Mouse (Mus musculus): Measurements from ENCODE around the gene 1700020A23Rik. TPM values are rescaled to one million over a fixed set of nuclear protein-coding genes. Genes with fewer than 3 reads are reported as not detected.

Gene 1700020A23Rik
- total RNA-seq, 2 experiments from 2014 or later, result not detected

- peak; percentile 83 to 92 for DNase-seq
Observed at GRCm38 (mm10) chr2:130411558-130412495, 6.8 kb downstream of the 1700020A23Rik start.

- DNase-seq, result no peak
Observed at GRCm38 (mm10) chr2:130412775-130413174, 7.7 kb downstream of the 1700020A23Rik start.

GRCm38 (mm10) chr2:130414094-130414856 lies 9.2 kb downstream of the 1700020A23Rik start:
- DNase-seq, result no peak

DNA sequence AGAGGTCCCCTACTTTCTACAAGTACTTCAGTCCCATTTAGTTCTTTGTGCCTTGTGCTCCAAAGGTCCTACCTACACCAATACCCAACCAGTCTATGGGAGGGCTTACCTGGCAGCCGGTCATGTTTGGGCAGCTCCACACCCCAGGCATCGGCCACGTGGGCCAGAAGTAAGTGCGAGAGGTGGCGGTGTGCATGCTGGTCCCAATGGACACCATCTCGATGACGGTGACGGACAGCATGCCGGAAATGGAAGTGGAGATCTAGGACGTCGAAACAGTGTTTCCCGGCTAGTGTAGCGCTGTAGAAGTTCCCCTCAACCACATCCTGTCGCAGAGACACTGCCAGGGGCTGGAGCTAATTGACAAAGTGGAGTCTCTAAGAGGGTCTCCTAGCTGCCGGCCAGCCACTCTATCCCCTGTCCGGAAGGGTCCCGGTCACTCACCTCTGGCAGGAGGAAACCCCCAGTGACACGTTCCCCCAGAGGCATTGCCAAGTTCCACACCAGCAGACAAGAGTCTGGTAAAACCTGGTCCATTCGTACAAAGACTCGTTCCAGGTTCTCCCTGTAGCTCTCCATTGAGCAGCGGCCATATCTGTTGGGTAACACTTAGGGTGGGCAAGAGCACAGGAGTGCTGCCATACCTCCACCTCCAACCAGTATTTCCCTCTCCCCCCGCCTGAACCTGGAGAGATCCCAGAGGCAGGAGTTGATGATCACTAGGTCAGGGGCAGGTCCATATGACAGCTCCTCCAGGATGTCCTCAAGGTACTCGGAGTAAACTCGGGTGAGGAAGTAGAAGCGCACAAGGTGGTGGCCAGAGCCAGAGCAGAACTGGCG lies 16.9 kb downstream of the 1700020A23Rik start:
- no peak for DNase-seq

DNA sequence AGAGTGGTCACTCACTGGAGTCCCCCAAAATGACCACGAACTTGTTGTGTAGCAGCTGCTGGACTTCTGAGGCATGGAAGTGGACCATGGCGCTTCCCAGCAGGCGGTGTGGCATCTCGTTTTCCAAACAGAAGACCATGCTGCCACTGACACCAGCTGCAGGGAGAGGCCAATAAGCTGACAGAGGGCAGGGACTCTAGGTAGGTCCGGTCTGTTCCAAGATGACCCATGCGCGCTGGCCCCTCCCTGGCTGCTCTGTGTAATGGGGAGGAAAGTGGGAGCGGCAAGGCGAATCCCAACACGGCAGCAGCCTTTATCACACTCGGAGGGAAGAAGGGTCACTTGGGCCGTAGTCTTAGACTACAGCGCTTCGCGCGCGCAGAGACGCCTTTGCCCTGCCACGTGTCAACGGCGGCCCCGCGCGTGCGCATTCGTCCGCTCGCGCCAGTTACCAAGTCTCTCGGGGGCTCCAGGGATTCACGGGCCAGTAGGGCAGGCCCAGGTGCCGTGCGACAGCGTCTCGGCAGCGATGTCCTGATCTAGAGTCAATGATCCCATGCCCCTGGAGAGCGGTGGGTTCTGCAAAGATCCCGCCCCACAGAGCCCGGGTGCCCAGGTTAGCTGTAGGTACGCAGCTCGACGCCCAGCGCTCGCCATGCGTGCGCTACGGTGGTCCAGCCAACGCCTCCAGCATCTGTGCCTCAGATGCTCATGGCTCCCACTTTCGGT lies 18.5 kb downstream of the 1700020A23Rik start:
- peak; percentile 81 to 82 for DNase-seq

- DNase-seq, result peak; percentile 95 to 96
Observed at GRCm38 (mm10) chr2:130424126-130424853, 19.2 kb downstream of the 1700020A23Rik start, which contains the start of the genes Vps16 and Pced1a. Gene Vps16 (plus strand): TSS chr2:130424339. Gene Pced1a (minus strand): TSS chr2:130424701.

- peak in 1 of 2 experiments; percentile 24 for DNase-seq
Observed at GRCm38 (mm10) chr2:130425112-130425511, 20.1 kb downstream of the 1700020A23Rik start.

DNA sequence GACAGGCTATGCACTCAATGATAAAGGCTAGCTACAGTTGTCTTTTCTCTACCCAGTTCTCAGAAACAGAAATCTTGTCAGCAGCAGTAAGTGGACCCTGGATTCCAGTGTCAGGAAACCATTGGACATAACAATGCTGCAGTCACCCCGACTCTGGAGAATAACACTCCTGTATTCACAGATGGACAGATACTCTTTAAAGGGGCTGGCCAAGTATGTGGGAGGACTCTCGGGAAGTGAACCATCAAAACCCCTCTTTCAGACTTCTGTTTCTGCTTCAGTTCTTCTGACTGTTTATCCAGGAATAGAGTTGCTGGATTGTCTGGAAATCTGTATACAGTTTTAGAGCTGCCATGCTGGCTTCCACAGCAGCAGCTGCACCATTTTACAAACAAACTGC lies 24.8 kb downstream of the 1700020A23Rik start:
- no peak for DNase-seq

DNA sequence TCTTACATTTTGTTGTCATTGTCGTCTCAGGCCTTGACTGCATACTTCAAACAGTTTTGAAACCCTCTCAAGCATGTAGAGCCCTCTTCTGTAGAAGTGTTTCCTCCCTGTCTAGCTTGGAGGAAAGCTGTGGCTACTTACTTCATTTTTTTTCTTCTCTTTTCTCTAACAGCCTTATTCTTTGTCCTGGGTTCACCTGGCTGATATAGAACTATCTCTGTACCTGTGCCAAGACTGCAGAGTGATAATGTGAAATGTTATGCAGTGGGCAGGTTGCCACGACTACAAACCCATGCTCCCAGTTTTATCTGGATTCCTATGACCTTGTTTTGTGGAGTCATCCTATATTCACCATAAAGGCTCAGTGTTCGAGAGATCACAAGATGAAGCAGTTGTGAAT lies 25.4 kb downstream of the 1700020A23Rik start:
- DNase-seq, result no peak

DNA sequence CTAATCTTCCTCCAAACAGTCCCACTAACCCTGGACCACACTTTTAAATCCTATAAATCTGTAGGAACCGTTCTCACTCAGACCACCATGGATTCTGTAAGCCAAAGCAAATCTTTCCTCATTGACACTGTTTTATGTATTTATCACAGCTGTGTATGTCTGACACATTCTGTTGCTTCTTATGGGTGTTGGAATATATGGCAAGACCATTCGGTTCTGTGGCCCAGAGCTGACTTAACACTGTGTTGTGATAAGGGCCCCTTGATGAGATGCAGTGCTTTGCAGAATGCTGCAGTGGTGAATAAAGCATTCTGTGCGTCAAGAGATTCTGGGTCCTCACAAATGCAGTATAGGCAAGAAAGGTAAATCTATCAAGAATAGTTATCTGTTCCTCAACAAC lies 27.1 kb downstream of the 1700020A23Rik start:
- no peak for DNase-seq

- peak; percentile 36 to 75 for DNase-seq
Observed at GRCm38 (mm10) chr2:130433152-130433551, 28.1 kb downstream of the 1700020A23Rik start.

DNA sequence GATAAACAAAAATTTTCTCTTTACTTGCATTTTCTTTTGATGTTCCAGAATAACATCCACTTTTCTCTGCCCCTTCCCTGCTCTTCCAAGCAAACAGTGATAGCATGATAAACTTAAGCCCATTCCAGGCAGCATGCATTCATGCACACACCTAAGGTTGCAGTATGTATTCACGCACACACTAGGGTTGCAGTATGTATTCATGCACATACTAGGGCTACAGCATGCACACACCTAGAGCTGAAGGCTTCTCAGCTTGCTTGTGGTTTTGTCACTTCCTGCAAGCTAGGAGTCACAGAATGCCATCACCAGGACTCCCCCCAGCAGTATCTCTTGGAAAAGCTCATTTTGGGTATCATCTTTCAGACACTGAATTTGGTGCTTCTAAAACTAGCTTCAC lies 31.7 kb downstream of the 1700020A23Rik start:
- no peak for DNase-seq

DNA sequence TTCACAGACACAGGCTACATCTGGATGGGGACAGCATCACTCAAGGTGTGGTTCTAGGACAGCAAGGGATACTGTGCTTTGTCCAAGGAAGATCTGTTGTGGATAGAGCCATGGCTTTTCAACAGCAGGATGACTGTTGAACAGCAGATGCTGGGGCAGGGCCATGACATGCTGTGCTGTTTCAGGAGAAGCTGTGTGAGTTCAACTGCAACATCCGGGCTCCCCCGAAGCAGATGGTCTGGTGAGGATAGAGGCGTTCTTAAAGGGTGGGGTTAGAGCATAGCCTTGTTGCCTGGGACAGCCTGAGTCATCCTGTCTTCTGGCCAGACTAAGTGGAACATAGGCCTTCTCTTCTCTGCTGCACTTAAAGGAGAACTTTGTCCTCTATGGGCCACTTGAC lies 33.8 kb downstream of the 1700020A23Rik start:
- DNase-seq, result peak in 1 of 2 experiments; percentile 14

- no peak for DNase-seq
Observed at GRCm38 (mm10) chr2:130439840-130440480, 34.9 kb downstream of the 1700020A23Rik start.

- DNase-seq, result no peak
Observed at GRCm38 (mm10) chr2:130442162-130442561, 37.1 kb downstream of the 1700020A23Rik start.

DNA sequence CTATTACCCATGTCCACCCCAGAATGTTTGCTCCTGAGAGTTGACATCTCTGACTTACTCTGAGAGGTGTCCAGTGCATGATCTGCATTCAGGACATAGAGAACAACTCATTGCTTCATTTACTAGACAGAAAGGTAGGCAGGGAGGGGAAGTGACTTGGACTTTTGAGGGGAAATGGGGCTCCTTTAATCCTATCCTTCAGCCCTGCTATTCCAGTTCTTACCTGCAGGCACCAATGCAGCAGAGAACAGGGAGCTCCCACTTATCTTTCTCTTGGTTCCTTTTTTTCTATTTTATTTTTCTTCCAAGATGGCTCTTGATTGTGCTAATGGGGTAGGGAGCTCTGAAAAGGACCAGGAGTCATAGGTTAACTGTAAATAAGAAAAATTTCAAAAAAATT lies 43.4 kb downstream of the 1700020A23Rik start:
- DNase-seq, result no peak

DNA sequence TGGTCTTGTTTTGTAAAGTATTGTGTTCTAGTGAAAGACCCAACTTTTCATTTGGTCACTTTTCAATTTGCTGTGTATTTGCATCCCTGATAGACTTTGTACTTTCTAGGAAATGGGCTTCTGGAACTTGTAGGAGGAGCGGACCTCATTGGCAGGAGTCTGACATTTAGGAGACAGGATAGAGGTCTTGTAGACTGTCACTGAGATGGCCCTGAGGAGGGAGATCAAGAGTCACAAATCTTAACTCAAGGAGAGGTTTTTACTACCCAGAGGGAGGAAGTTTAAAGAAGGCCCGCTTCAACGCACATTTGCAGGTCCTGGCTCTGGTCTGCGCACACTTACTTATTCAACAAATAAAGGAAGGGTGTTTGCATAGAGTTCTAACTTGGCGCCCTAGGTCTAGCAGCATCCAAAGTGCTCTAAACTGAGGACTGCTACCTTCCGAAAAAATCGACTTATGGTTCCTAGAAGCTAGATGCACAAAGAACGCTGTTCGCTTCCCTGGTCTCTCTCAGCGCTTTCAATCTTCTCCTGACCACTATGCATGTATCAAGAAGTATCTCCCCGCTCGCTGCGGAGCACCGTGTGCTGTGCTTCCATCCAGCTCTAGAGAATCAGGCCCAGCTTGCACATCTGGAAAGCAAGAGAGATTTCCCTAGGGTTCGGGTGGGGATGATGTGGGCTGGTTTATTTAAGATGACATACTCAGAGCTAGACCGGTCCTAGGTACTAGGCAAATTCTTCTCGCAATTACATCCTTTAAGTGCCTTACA lies 44.1 kb downstream of the 1700020A23Rik start:
- DNase-seq, result peak; percentile 12 to 37

DNA sequence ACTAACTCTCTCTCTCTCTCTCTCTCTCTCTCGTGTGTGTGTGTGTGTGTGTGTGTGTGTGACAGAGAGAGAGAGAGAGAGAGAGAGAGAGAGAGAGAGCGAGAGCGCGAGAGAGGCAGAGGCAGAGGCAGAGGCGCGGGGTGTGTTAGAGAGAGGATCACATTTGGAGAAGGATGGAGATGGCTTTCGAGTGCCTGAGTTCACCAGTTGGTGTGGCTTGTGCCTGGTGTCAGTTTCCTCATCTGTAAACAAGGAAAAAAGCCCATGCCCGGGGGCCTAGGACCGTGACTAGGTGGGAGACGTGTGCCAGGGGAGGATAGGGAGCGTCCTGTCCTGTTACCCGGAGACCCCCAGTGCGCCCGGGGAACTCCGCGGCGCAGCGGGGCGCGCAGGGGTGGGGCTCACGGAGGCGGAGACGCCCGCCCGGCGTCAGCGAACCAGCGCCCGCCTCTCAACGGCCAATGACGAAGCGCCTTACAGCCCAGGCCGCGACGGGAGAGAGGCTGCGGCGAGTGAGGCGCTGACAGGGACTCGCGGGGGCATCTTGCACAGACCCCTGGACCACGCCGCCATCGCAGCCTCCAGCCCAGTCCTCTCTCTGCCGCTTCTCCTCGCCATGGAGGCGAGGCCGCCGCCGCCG lies 44.9 kb downstream of the 1700020A23Rik start, which contains the start of gene Ptpra:
TSS of gene Ptpra (plus strand) at position 485 of the 640 bp plus-strand sequence.
- DNase-seq, result peak; percentile 95 to 96

GRCm38 (mm10) chr2:130450434-130450796 lies 45.4 kb downstream of the 1700020A23Rik start:
- DNase-seq, result peak in 1 of 2 experiments; percentile 86

Data from heart, adult 18-20 months (tissue).